Mouse (Mus musculus) limb, embryonic 11.5 days (tissue): ENCODE data around the gene Ifitm1. TPM values are rescaled to one million over a fixed set of nuclear protein-coding genes. Genes with fewer than 3 reads are reported as not detected.

Source experiments
- ATAC-seq: fragments of 200-750 bp; cut with Nextera tagmentation; 2 replicates; pipeline ENCODE4 v1.8.0; 2017; ENCODE audit warnings: low read depth; ENCODE audit not compliant: insufficient number of reproducible peaks, low FRiP score, low TSS enrichment
- DNase-seq: peaks from one replicate; pipeline ENCODE4 v3.0.0-alpha.2; 2015; ENCODE audit warnings: low spot score
- H3K27ac ChIP-seq: fragments of 300-500 bp; sonication (generic); replicated peaks from 2 replicates; pipeline ENCODE4 v1.5.1; 2014; ENCODE audit warnings: low read depth, mild to moderate bottlenecking, low read length
- H3K27me3 ChIP-seq: fragments of 300-500 bp; sonication (generic); 2 replicates; pipeline ENCODE4 v1.6.1; 2014; ENCODE audit warnings: mild to moderate bottlenecking, low read length, mixed read lengths; ENCODE audit not compliant: control insufficient read depth, insufficient read depth
- H3K36me3 ChIP-seq: fragments of 300-500 bp; sonication (generic); 2 replicates; pipeline ENCODE4 v1.6.1; 2014; ENCODE audit warnings: mild to moderate bottlenecking, low read length, moderate library complexity, mixed read lengths; ENCODE audit not compliant: control insufficient read depth, insufficient read depth
- H3K4me1 ChIP-seq: fragments of 300-500 bp; sonication (generic); 2 replicates; pipeline ENCODE4 v1.6.1; 2014; ENCODE audit warnings: low read length, mixed read lengths; ENCODE audit not compliant: control insufficient read depth, insufficient read depth
- H3K4me2 ChIP-seq: fragments of 300-500 bp; sonication (generic); 2 replicates; pipeline ENCODE4 v1.6.1; 2014; ENCODE audit warnings: low read depth, mild to moderate bottlenecking, moderate library complexity; ENCODE audit not compliant: severe bottlenecking
- H3K4me3 ChIP-seq: fragments of 300-500 bp; sonication (generic); 2 replicates; pipeline ENCODE4 v1.5.1; 2014; ENCODE audit warnings: low read depth, low read length
- H3K9ac ChIP-seq: fragments of 300-500 bp; sonication (generic); 2 replicates; pipeline ENCODE4 v1.6.1; 2014; ENCODE audit warnings: mild to moderate bottlenecking, low read length
- H3K9me3 ChIP-seq: fragments of 300-500 bp; sonication (generic); 2 replicates; pipeline ENCODE4 v1.6.1; 2016; ENCODE audit warnings: low read length; ENCODE audit not compliant: control insufficient read depth
- WGBS: fragments of 180-500 bp; shearing (Covaris S2); extraction: QIAGEN DNeasy Blood & Tissue Kit; methylation state at CpG from one replicate; pipeline ENCODE4 v1.1.7; 2014; 5-methylcytosine and 5-hydroxymethylcytosine counted together
- polyA plus RNA-seq: library from polyadenylated mRNA; unstranded; fragments of >200 nt; fragmentation: Nextera tagmentation; extraction: Ambion mirVana; gene quantifications from 2 replicates; pipeline ENCODE4 v1.2.1, GENCODE M21; 2014

Ifitm1 gene
- polyA plus RNA-seq, 1 experiment from 2014 or later: 68.3 TPM

- Histone ChIP-seq H3K27ac (no peak overlapping the region; the same call in 1 of the 2 replicates), H3K4me2 (no peak overlapping the region; the same call in 1 of the 2 replicates), H3K9ac (no peak overlapping the region), H3K36me3 (no peaks in the 10 kb centered on the region), H3K9me3 (no peaks in the 10 kb centered on the region), H3K27me3 (no peaks in the 10 kb centered on the region), H3K4me3 (no peak overlapping the region), H3K4me1 (peaks cover 19% of the 10 kb centered on the region)
- DNase-seq (no peak), ATAC-seq (no peak)
- WGBS: 17% methylated on average over 2 of the region's 2 CpGs
Measured at GRCm38 (mm10) chr7:140938896-140939295, 28.1 kb upstream of the Ifitm1 start.

GRCm38 (mm10) chr7:140939669-140940171 is 27.3 kb upstream of the Ifitm1 start:
- H3K27ac ChIP-seq: peak overlapping the region; percentile 45; the same call in 1 of the 2 replicates
- ATAC-seq (peak; percentile 58), DNase-seq (peak; percentile 68)
- H3K4me1 ChIP-seq: peaks cover 19% of the 10 kb centered on the region
- H3K9ac ChIP-seq: no peak overlapping the region
- peak overlapping the region; percentile 36 for H3K4me2 ChIP-seq
- no peak overlapping the region; the same call in 1 of the 2 replicates for H3K4me3 ChIP-seq
- WGBS: 1% methylated on average over 8 of the region's 8 CpGs
- H3K36me3 ChIP-seq: no peaks in the 10 kb centered on the region
- no peaks in the 10 kb centered on the region for H3K9me3 ChIP-seq
- no peaks in the 10 kb centered on the region for H3K27me3 ChIP-seq

DNA sequence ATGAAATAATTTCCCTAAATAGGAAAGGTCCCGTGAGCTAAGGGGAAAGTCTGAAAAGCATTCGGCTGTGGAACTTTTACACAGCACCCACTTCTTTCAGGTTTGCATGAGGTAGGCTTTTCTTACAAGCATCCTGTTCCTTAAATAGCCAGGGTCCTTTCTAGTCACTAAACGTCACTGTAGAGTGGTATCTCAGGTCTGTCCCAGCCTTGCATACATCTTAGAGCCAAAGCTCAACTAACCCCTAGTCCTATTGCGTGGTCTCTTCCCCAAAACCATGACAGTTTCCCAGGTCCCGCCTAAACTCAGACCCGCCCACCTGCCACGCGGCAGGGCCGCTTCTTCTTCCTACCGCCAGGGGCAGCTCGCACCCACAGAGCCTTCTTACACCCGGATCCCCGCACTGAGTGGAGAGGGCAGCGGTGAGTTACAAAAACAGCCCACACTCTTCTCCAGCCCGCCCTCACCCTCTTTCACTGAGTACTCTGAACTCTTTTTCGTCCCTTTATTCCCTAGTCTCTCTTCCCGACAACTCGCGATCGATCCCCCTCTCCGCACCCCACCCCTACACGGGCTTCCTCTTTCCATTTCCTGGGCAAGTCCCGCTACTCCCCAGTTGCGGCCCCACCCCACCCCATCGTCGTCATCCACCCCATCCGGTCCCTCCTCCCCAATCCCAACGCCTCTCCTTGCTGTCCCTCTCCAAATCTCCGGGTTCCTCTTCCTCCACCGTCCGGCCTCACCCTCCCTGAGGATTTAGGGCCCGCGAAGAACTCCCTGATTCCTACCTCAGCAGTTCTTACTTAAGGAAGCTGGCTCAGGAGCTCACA is 25.6 kb upstream of the Ifitm1 start, which contains the start of gene Pgghg:
Gene Pgghg, plus strand, starts transcription at position 170 of the 830 bp plus-strand sequence.
- WGBS: 3% methylated on average over 33 of the region's 33 CpGs
- Histone ChIP-seq H3K4me2 (peak within 1 kb of the TSS; percentile 49), H3K4me3 (peak within 1 kb of the TSS; percentile 41), H3K9ac (peak within 1 kb of the TSS; percentile 58), H3K27ac (0 out of 2 replicates have a peak within 1 kb of the TSS, but pooled peaks have one; percentile 21), H3K4me1 (peaks cover 19% of the 10 kb centered on the region), H3K27me3 (no peaks in the 10 kb centered on the region), H3K9me3 (no peaks in the 10 kb centered on the region), H3K36me3 (peaks cover 5% of the 10 kb centered on the region; the same call in 1 of the 2 replicates)
- DNase-seq (peak; percentile 92), ATAC-seq (peak; percentile 84)

DNA sequence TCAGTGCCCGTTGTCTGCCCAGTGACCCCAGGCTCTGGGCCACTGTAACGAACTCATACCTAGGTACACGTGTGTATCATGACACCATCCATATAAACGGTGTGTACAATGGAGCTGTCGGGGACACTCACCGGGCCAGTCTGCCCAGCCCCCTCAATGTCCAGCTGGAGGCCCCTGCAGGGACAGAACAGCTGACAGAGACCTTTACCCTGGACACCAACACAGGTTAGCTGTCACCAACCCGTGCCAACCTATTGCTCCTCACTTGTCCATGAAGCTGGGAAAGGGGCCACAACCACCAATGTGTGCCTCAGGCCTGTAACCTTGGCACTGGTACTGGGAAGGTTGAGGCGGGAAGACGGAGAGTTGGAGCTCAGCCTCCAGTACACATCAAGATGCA is 24.7 kb upstream of the Ifitm1 start:
- Histone ChIP-seq H3K4me3 (peak overlapping the region; percentile 41), H3K36me3 (peaks cover 7% of the 10 kb centered on the region), H3K9me3 (no peaks in the 10 kb centered on the region), H3K4me1 (peaks cover 19% of the 10 kb centered on the region), H3K4me2 (peak overlapping the region; percentile 49), H3K27me3 (no peaks in the 10 kb centered on the region), H3K27ac (no peak overlapping the region), H3K9ac (peak overlapping the region; percentile 58)
- DNase-seq (no peak), ATAC-seq (no peak)
- 64% methylated on average over 9 of the region's 9 CpGs for whole genome bisulfite sequencing

DNA sequence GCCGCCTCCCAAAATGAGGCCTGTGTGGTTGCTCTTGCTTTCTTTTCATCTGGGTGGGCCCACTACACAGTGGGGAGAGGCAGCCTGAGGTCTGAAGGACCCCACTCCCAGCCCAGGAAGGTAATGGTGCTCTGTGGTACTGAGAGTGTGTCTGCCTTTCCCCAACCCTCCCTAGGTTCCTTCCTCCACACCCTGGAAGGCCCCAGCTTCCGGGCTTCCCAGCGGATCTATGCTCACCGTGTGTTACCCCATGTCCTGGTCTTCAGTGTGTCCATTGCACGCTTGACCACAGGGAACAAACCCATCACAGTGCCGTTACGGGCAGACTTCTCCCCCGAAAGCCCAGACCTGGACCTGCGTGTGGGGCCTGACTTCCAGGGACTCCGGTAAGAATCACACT is 24.2 kb upstream of the Ifitm1 start:
- Histone ChIP-seq H3K4me3 (no peak overlapping the region), H3K27me3 (no peaks in the 10 kb centered on the region), H3K36me3 (peaks cover 11% of the 10 kb centered on the region), H3K4me1 (peaks cover 19% of the 10 kb centered on the region), H3K4me2 (peak overlapping the region; percentile 49; the same call in 1 of the 2 replicates), H3K9ac (no peak overlapping the region), H3K9me3 (no peaks in the 10 kb centered on the region), H3K27ac (no peak overlapping the region)
- no peak for DNase-seq
- 89% methylated on average over 10 of the region's 10 CpGs for WGBS
- no peak for ATAC-seq

DNA sequence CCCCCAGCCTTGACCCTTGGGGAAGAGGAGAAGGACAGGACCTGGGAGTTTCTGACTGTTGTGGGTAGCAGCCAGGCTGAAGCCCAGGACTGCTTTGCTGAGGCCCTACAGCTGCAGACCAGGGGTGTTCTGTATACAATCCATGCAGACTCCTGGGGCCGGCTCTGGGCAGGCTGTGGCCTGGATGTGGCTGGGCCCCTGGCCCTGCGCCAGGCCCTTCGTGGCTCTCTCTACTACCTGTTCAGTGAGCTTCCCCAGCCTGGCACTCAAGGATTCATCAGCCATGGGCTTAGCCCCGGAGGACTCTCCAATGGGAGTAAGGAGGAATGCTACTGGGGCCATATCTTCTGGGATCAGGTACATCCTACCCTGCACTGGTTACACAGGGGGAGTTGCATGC is 23.7 kb upstream of the Ifitm1 start:
- Histone ChIP-seq H3K4me3 (no peak overlapping the region), H3K27me3 (no peaks in the 10 kb centered on the region), H3K9me3 (no peaks in the 10 kb centered on the region), H3K4me2 (no peak overlapping the region), H3K27ac (no peak overlapping the region), H3K36me3 (peaks cover 15% of the 10 kb centered on the region), H3K9ac (no peak overlapping the region), H3K4me1 (peaks cover 19% of the 10 kb centered on the region)
- DNase-seq: no peak
- 83% methylated on average over 4 of the region's 4 CpGs for WGBS
- no peak for ATAC-seq

DNA sequence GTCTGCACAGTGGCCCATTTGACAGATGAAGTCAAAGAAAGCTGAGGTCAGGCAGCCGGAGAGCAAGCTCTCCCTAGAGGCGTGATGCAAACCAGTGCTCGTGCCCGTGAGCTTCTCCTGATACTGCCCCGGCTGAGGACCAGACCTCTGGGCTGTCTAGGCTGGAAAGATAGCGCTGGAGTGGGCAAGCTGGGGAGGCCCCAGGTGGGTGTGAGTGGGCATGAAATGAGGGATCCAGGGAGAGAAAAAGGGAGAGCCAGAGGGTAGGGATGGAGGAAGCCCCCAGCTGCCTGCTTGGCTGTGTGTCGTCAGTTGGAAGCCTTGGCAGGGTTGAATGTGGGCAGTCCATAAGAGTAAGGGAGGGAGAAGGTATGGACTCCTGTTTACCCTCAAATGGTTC is 22.8 kb upstream of the Ifitm1 start:
- Histone ChIP-seq H3K36me3 (peaks cover 17% of the 10 kb centered on the region), H3K27me3 (no peaks in the 10 kb centered on the region), H3K4me2 (no peak overlapping the region), H3K9me3 (no peaks in the 10 kb centered on the region), H3K9ac (no peak overlapping the region), H3K4me3 (no peak overlapping the region), H3K4me1 (peaks cover 12% of the 10 kb centered on the region), H3K27ac (no peak overlapping the region)
- no peak for DNase-seq
- ATAC-seq: no peak
- 91% methylated on average over 7 of the region's 7 CpGs for WGBS

DNA sequence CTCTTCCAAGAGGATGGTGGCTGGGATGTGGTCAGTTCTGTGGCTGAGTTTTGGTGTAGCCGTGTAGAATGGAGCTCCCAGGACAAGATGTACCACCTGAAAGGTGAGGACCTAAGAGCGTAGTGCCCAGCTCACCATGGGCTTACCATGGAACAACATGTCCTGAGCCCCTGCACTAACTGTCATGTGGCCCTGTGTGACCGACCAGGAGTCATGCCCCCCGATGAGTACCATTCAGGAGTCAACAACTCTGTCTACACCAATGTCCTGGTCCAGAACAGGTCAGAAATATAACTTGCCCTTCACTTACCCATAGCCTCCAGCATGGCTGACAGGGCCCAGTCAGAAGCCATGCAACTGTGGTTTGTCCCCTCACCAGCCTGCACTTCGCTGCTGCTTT is 21.8 kb upstream of the Ifitm1 start:
- H3K9me3 ChIP-seq: no peaks in the 10 kb centered on the region
- ATAC-seq (no peak), DNase-seq (no peak)
- no peaks in the 10 kb centered on the region for H3K27me3 ChIP-seq
- H3K36me3 ChIP-seq: peaks cover 17% of the 10 kb centered on the region
- H3K27ac ChIP-seq: no peak overlapping the region
- H3K4me1 ChIP-seq: peaks cover 9% of the 10 kb centered on the region
- H3K4me3 ChIP-seq: no peak overlapping the region
- H3K9ac ChIP-seq: no peak overlapping the region
- H3K4me2 ChIP-seq: no peak overlapping the region
- WGBS: 86% methylated on average over 5 of the region's 5 CpGs
